Mouse (Mus musculus): ENCODE data around the gene Rasal1. TPM values are rescaled to one million over a fixed set of nuclear protein-coding genes. Genes with fewer than 3 reads are reported as not detected.

Rasal1 gene
- polyA plus RNA-seq, 1 experiment from 2014 or later: 0.07 TPM

GRCm38 (mm10) chr5:120710161-120710825 is 61.7 kb downstream of the Rasal1 start:
- no peak for ATAC-seq (ENCODE audit: insufficient read depth)
- 7% methylated on average over 40 of the region's 40 CpGs for WGBS (ENCODE audit: insufficient replicate concordance)
- H3K36me3 ChIP-seq (replicated peaks): no peaks in the 10 kb centered on the region
- no peak overlapping the region for H3K9ac ChIP-seq
- 0 out of 2 replicates have a peak, but pooled peaks cover 3% of the 10 kb centered on the region for H3K4me1 ChIP-seq (replicated peaks)
- H3K27me3 ChIP-seq: peaks cover 96% of the 10 kb centered on the region
- H3K4me3 ChIP-seq (replicated peaks): no peak overlapping the region
- no peak overlapping the region for H3K27ac ChIP-seq (replicated peaks)
- H3K4me2 ChIP-seq: no peak overlapping the region
- H3K9me3 ChIP-seq (replicated peaks): no peaks in the 10 kb centered on the region

GRCm38 (mm10) chr5:120710826-120711248 is 62.2 kb downstream of the Rasal1 start:
- H3K27me3 ChIP-seq: peaks cover 91% of the 10 kb centered on the region
- H3K4me3 ChIP-seq (replicated peaks): no peak overlapping the region
- no peaks in the 10 kb centered on the region for H3K9me3 ChIP-seq (replicated peaks)
- ATAC-seq (ENCODE audit: insufficient read depth): no peak
- no peak overlapping the region for H3K9ac ChIP-seq
- WGBS (ENCODE audit: insufficient replicate concordance): 5% methylated on average over 27 of the region's 34 CpGs
- H3K36me3 ChIP-seq (replicated peaks): no peaks in the 10 kb centered on the region
- H3K4me2 ChIP-seq: no peak overlapping the region
- H3K27ac ChIP-seq (replicated peaks): no peak overlapping the region
- H3K4me1 ChIP-seq (replicated peaks): 0 out of 2 replicates have a peak, but pooled peaks cover 3% of the 10 kb centered on the region

- peaks cover 91% of the 10 kb centered on the region for H3K27me3 ChIP-seq
- no peak for ATAC-seq (ENCODE audit: insufficient read depth)
- H3K4me1 ChIP-seq (replicated peaks): 0 out of 2 replicates have a peak, but pooled peaks cover 3% of the 10 kb centered on the region
- H3K4me2 ChIP-seq: peak overlapping the region; percentile 25
- no peak overlapping the region for H3K9ac ChIP-seq
- no peak overlapping the region for H3K4me3 ChIP-seq (replicated peaks)
- WGBS (ENCODE audit: insufficient replicate concordance): 4% methylated on average over 43 of the region's 43 CpGs
- no peaks in the 10 kb centered on the region for H3K36me3 ChIP-seq (replicated peaks)
- no peak overlapping the region for H3K27ac ChIP-seq (replicated peaks)
- no peaks in the 10 kb centered on the region for H3K9me3 ChIP-seq (replicated peaks)
Observed at GRCm38 (mm10) chr5:120711416-120711815, 62.8 kb downstream of the Rasal1 start.

- 24% methylated on average over 3 of the region's 3 CpGs for WGBS (ENCODE audit: insufficient replicate concordance)
- H3K27me3 ChIP-seq: peaks cover 88% of the 10 kb centered on the region
- H3K4me3 ChIP-seq (replicated peaks): no peak within 1 kb of the TSS
- H3K27ac ChIP-seq (replicated peaks): no peak within 1 kb of the TSS
- peak within 1 kb of the TSS; percentile 25 for H3K4me2 ChIP-seq
- H3K36me3 ChIP-seq (replicated peaks): no peaks in the 10 kb centered on the region
- H3K4me1 ChIP-seq (replicated peaks): no peaks in the 10 kb centered on the region
- no peaks in the 10 kb centered on the region for H3K9me3 ChIP-seq (replicated peaks)
- no peak for ATAC-seq (ENCODE audit: insufficient read depth)
- no peak within 1 kb of the TSS for H3K9ac ChIP-seq
Observed at GRCm38 (mm10) chr5:120711827-120712226, 63.2 kb downstream of the Rasal1 start, which contains the start of gene Dtx1. TSS of gene Dtx1 (minus strand) at chr5:120711927.

- 57% methylated on average over 8 of the region's 8 CpGs for WGBS (ENCODE audit: insufficient replicate concordance)
- Histone ChIP-seq H3K9ac (no peak overlapping the region), H3K9me3 (replicated peaks) (no peaks in the 10 kb centered on the region), H3K36me3 (replicated peaks) (no peaks in the 10 kb centered on the region), H3K4me1 (replicated peaks) (no peaks in the 10 kb centered on the region), H3K27me3 (peaks cover 80% of the 10 kb centered on the region), H3K27ac (replicated peaks) (no peak overlapping the region), H3K4me2 (no peak overlapping the region), H3K4me3 (replicated peaks) (no peak overlapping the region)
- ATAC-seq (ENCODE audit: insufficient read depth): no peak
Observed at GRCm38 (mm10) chr5:120712721-120713120, 64.1 kb downstream of the Rasal1 start.

GRCm38 (mm10) chr5:120714314-120714713 is 65.7 kb downstream of the Rasal1 start:
- no peak overlapping the region for H3K4me2 ChIP-seq
- peaks cover 64% of the 10 kb centered on the region for H3K27me3 ChIP-seq
- no peaks in the 10 kb centered on the region for H3K36me3 ChIP-seq (replicated peaks)
- no peak overlapping the region for H3K27ac ChIP-seq (replicated peaks)
- no peaks in the 10 kb centered on the region for H3K4me1 ChIP-seq (replicated peaks)
- 2% methylated on average over 16 of the region's 16 CpGs for WGBS (ENCODE audit: insufficient replicate concordance)
- H3K9ac ChIP-seq: no peak overlapping the region
- no peak overlapping the region for H3K4me3 ChIP-seq (replicated peaks)
- H3K9me3 ChIP-seq (replicated peaks): no peaks in the 10 kb centered on the region
- no peak for ATAC-seq (ENCODE audit: insufficient read depth)

- no peak for ATAC-seq (ENCODE audit: insufficient read depth)
- Histone ChIP-seq H3K4me2 (no peak overlapping the region), H3K4me1 (replicated peaks) (no peaks in the 10 kb centered on the region), H3K9me3 (replicated peaks) (no peaks in the 10 kb centered on the region), H3K36me3 (replicated peaks) (no peaks in the 10 kb centered on the region), H3K4me3 (replicated peaks) (no peak overlapping the region), H3K27ac (replicated peaks) (no peak overlapping the region), H3K9ac (no peak overlapping the region), H3K27me3 (peaks cover 36% of the 10 kb centered on the region)
- WGBS (ENCODE audit: insufficient replicate concordance): 54% methylated on average over 10 of the region's 10 CpGs
Observed at GRCm38 (mm10) chr5:120717136-120717535, 68.5 kb downstream of the Rasal1 start.

GRCm38 (mm10) chr5:120718600-120719378 is 70.2 kb downstream of the Rasal1 start:
- H3K4me3 ChIP-seq (replicated peaks): no peak overlapping the region
- no peaks in the 10 kb centered on the region for H3K36me3 ChIP-seq (replicated peaks)
- no peaks in the 10 kb centered on the region for H3K9me3 ChIP-seq (replicated peaks)
- no peak overlapping the region for H3K4me2 ChIP-seq
- H3K27me3 ChIP-seq: peaks cover 20% of the 10 kb centered on the region
- H3K9ac ChIP-seq: no peak overlapping the region
- ATAC-seq (ENCODE audit: insufficient read depth): no peak
- WGBS (ENCODE audit: insufficient replicate concordance): 44% methylated on average over 15 of the region's 15 CpGs
- no peak overlapping the region for H3K27ac ChIP-seq (replicated peaks)
- H3K4me1 ChIP-seq (replicated peaks): no peaks in the 10 kb centered on the region

GRCm38 (mm10) chr5:120721005-120721404 is 72.4 kb downstream of the Rasal1 start:
- no peak for ATAC-seq (ENCODE audit: insufficient read depth)
- 28% methylated on average over 7 of the region's 7 CpGs for WGBS (ENCODE audit: insufficient replicate concordance)

GRCm38 (mm10) chr5:120725811-120726455 is 77.3 kb downstream of the Rasal1 start:
- no peak overlapping the region for H3K4me3 ChIP-seq (replicated peaks)
- no peaks in the 10 kb centered on the region for H3K4me1 ChIP-seq (replicated peaks)
- ATAC-seq (ENCODE audit: insufficient read depth): no peak
- no peaks in the 10 kb centered on the region for H3K9me3 ChIP-seq (replicated peaks)
- no peak overlapping the region for H3K9ac ChIP-seq
- H3K27me3 ChIP-seq: 0 out of 2 replicates have a peak, but pooled peaks cover 4% of the 10 kb centered on the region
- no peak overlapping the region for H3K4me2 ChIP-seq
- H3K36me3 ChIP-seq (replicated peaks): no peaks in the 10 kb centered on the region
- WGBS (ENCODE audit: insufficient replicate concordance): 44% methylated on average over 12 of the region's 12 CpGs
- H3K27ac ChIP-seq (replicated peaks): no peak overlapping the region

More at GRCm38 (mm10) chr5:120721005-120721404, 72.4 kb downstream of the Rasal1 start:
- Histone ChIP-seq H3K36me3 (replicated peaks) (no peaks in the 10 kb centered on the region), H3K9me3 (replicated peaks) (no peaks in the 10 kb centered on the region), H3K9ac (no peak overlapping the region), H3K27ac (replicated peaks) (no peak overlapping the region), H3K27me3 (peaks cover 5% of the 10 kb centered on the region), H3K4me2 (no peak overlapping the region), H3K4me3 (replicated peaks) (no peak overlapping the region), H3K4me1 (replicated peaks) (no peaks in the 10 kb centered on the region)

Data from liver, embryonic 15.5 days (tissue).